Mouse (Mus musculus) intestine, embryonic 16.5 days (tissue): Measurements from ENCODE around the gene Prelid1. TPM values are rescaled to one million over a fixed set of nuclear protein-coding genes. Genes with fewer than 3 reads are reported as not detected.
A peak's percentile ranks its signal among the peaks of the same experiment; 100 is the strongest.

Source experiments
- ATAC-seq: fragments of 200-750 bp; cut with Nextera tagmentation; 2 replicates; pipeline ENCODE4 v1.8.0; 2017; ENCODE audit warnings: moderate TSS enrichment, moderate library complexity
- H3K27ac ChIP-seq: fragments of 300-500 bp; sonication (generic); 2 replicates; pipeline ENCODE4 v1.5.1; 2014; ENCODE audit warnings: mild to moderate bottlenecking, low read length
- H3K27me3 ChIP-seq: fragments of 300-500 bp; sonication (generic); replicated peaks from 2 replicates; pipeline ENCODE4 v1.6.1; 2014; ENCODE audit warnings: low read length, control low read depth, mixed read lengths; ENCODE audit not compliant: control insufficient read depth, insufficient read depth
- H3K36me3 ChIP-seq: fragments of 300-500 bp; sonication (generic); 2 replicates; pipeline ENCODE4 v1.6.1; 2014; ENCODE audit warnings: low read length, control low read depth; ENCODE audit not compliant: control insufficient read depth, insufficient read depth
- H3K4me1 ChIP-seq: fragments of 300-500 bp; sonication (generic); 2 replicates; pipeline ENCODE4 v1.6.1; 2014; ENCODE audit warnings: low read length, control low read depth, mixed read lengths; ENCODE audit not compliant: control insufficient read depth, insufficient read depth
- H3K4me2 ChIP-seq: fragments of 300-500 bp; sonication (generic); 2 replicates; pipeline ENCODE4 v1.6.1; 2014; ENCODE audit warnings: low read depth, low read length, control low read depth
- H3K4me3 ChIP-seq: fragments of 300-500 bp; sonication (generic); 2 replicates; pipeline ENCODE4 v1.5.1; 2014; ENCODE audit warnings: mild to moderate bottlenecking, low read length
- H3K9ac ChIP-seq: fragments of 300-500 bp; sonication (generic); 2 replicates; pipeline ENCODE4 v1.6.1; 2014; ENCODE audit warnings: low read depth, low read length
- H3K9me3 ChIP-seq: fragments of 300-500 bp; sonication (generic); 2 replicates; pipeline ENCODE4 v1.6.1; 2016; ENCODE audit warnings: low read length, control low read depth; ENCODE audit not compliant: control insufficient read depth
- WGBS: fragments of 180-500 bp; shearing (Covaris S2); extraction: QIAGEN DNeasy Blood & Tissue Kit; methylation state at CpG from one replicate; pipeline ENCODE4 v1.1.7; 2014; 5-methylcytosine and 5-hydroxymethylcytosine counted together
- polyA plus RNA-seq: library from polyadenylated mRNA; unstranded; fragments of >200 nt; fragmentation: Nextera tagmentation; extraction: Ambion mirVana; gene quantifications from 2 replicates; pipeline ENCODE4 v1.2.1, GENCODE M21; 2015

Prelid1 gene
- polyA plus RNA-seq, 1 experiment from 2014 or later, result 676 TPM

- Histone ChIP-seq H3K27ac (peak within 1 kb of the TSS; percentile 86), H3K4me2 (peak within 1 kb of the TSS; percentile 96), H3K9ac (peak within 1 kb of the TSS; percentile 78), H3K4me1 (peaks cover 35% of the 10 kb centered on the region), H3K36me3 (peaks cover 9% of the 10 kb centered on the region; the same call in 1 of the 2 replicates), H3K9me3 (no peaks in the 10 kb centered on the region), H3K4me3 (peak within 1 kb of the TSS; percentile 88), H3K27me3 (no peaks in the 10 kb centered on the region)
- peak; percentile 91 for ATAC-seq
- WGBS, result under 1% methylated on average over 82 of the region's 82 CpGs
Measured at GRCm38 (mm10) chr13:55329683-55330566, 9.6 kb downstream of the Prelid1 start, which contains the start of gene Mxd3. Gene Mxd3, minus strand, starts transcription at chr13:55329823.

DNA sequence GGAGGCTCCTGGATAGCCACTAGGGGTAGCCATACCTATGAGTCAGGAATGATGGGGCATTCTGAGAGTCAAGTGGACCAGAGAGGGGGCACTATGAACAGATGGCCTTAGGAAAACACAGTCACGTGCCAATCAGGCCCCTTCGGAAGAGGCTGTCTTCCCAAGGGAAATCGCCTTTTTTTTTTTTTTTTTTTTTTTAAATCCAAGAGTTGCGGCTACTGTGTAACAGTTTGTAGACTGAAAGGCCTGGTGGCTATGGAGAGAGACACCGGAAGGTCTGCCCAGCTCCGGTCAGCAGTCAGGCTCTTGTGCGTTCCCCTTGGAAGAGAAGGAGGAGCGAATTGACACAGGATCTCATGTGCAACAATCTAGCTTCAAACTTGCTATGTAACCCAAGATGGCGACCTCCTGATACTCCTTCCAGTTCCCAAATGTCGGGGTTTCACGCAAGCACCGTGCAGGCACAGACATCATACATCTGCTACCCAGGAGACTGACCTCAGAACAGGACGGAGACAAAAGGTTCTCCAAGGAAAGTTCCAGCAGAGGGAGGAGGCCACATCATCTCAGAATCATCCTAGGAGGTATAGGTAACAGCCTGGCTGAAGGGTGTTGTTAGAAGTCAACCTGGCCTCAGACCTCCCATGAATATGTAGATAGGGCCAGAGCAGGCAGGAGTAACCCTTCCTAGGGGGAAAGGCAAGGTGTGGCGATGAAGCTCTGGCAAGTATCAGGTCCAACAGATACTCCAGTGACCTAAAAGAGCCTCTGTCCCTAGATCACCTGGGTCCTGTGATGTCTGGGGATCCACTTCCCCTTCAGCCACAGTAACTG is 10.5 kb downstream of the Prelid1 start:
- Histone ChIP-seq H3K4me1 (peaks cover 32% of the 10 kb centered on the region), H3K36me3 (peaks cover 5% of the 10 kb centered on the region; the same call in 1 of the 2 replicates), H3K9ac (peak overlapping the region; percentile 78), H3K4me3 (peak overlapping the region; percentile 88), H3K4me2 (peak overlapping the region; percentile 96), H3K27ac (peak overlapping the region; percentile 86), H3K9me3 (no peaks in the 10 kb centered on the region), H3K27me3 (no peaks in the 10 kb centered on the region)
- no peak for ATAC-seq
- 52% methylated on average over 14 of the region's 14 CpGs for WGBS

- 85% methylated on average over 3 of the region's 3 CpGs for WGBS
- no peak overlapping the region for H3K4me3 ChIP-seq
Measured at GRCm38 (mm10) chr13:55332331-55332730, 12.0 kb downstream of the Prelid1 start.

DNA sequence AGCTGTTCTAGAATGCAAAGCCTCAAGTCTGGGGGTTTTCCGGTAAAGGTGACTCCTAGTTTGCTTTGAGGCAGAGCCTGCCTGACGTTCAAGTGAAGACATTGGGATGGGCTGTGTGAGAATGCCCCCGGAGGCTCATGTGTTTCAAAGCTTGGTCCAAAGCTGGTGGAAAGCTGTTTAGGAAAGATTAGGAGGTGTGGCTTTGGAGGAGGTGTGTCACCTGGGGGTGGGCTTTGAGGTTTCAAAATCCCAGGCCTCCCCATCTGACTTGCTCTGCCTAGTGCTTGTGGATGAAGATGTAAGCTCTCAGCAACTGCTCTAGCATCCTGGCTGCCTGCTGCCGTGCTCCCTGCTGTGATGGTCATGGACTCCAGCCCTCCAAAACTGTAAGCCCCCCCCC is 15.4 kb downstream of the Prelid1 start:
- H3K27ac ChIP-seq, result no peak overlapping the region
- H3K4me1 ChIP-seq, result no peaks in the 10 kb centered on the region
- H3K4me2 ChIP-seq, result no peak overlapping the region
- no peak for ATAC-seq
- H3K27me3 ChIP-seq, result no peaks in the 10 kb centered on the region
- WGBS, result 87% methylated on average over 4 of the region's 4 CpGs
- H3K9ac ChIP-seq, result no peak overlapping the region
- H3K9me3 ChIP-seq, result no peaks in the 10 kb centered on the region
- no peak overlapping the region for H3K4me3 ChIP-seq
- H3K36me3 ChIP-seq, result no peaks in the 10 kb centered on the region

More at GRCm38 (mm10) chr13:55332331-55332730, 12.0 kb downstream of the Prelid1 start:
- H3K4me2 ChIP-seq, result no peak overlapping the region
- peaks cover 23% of the 10 kb centered on the region for H3K4me1 ChIP-seq
- no peaks in the 10 kb centered on the region for H3K36me3 ChIP-seq
- H3K9me3 ChIP-seq, result no peaks in the 10 kb centered on the region
- H3K27me3 ChIP-seq, result no peaks in the 10 kb centered on the region
- no peak for ATAC-seq
- H3K9ac ChIP-seq, result no peak overlapping the region
- no peak overlapping the region for H3K27ac ChIP-seq

- H3K4me3 ChIP-seq, result no peak overlapping the region
- H3K27me3 ChIP-seq, result no peaks in the 10 kb centered on the region
- no peak overlapping the region for H3K4me2 ChIP-seq
- no peaks in the 10 kb centered on the region for H3K4me1 ChIP-seq
- no peak overlapping the region for H3K9ac ChIP-seq
- no peak overlapping the region for H3K27ac ChIP-seq
- no peaks in the 10 kb centered on the region for H3K9me3 ChIP-seq
- WGBS, result 71% methylated on average over 10 of the region's 10 CpGs
- no peak for ATAC-seq
- H3K36me3 ChIP-seq, result no peaks in the 10 kb centered on the region
Measured at GRCm38 (mm10) chr13:55337341-55337975, 17.2 kb downstream of the Prelid1 start.

GRCm38 (mm10) chr13:55338131-55339054 is 18.1 kb downstream of the Prelid1 start:
- no peak overlapping the region for H3K4me3 ChIP-seq
- no peaks in the 10 kb centered on the region for H3K27me3 ChIP-seq
- 57% methylated on average over 12 of the region's 12 CpGs for WGBS
- no peak overlapping the region for H3K4me2 ChIP-seq
- no peak overlapping the region for H3K27ac ChIP-seq
- H3K9ac ChIP-seq, result no peak overlapping the region
- H3K36me3 ChIP-seq, result no peaks in the 10 kb centered on the region
- H3K9me3 ChIP-seq, result no peaks in the 10 kb centered on the region
- no peaks in the 10 kb centered on the region for H3K4me1 ChIP-seq
- no peak for ATAC-seq

DNA sequence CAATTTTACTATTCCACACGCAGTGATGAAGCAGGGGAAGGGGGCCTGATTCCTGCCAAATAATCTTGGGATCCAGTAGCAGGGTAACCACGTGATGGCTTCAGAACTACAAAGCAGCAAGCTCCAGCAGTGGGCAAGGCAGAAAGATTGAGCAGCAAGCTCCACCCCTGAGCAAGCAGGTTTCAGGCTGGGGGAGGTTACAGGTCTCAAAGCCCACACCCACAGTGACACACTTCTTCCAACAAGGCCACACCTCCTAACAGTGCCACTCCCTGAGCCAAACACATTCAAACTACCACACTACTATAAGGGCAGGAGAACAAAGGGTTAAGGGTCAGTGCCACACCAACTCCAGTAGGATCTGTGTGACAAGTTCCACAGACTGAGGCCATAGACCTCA is 19.0 kb downstream of the Prelid1 start:
- peak; percentile 91 for ATAC-seq
- Histone ChIP-seq H3K36me3 (no peaks in the 10 kb centered on the region; the same call in 1 of the 2 replicates), H3K4me3 (no peak overlapping the region), H3K9ac (no peak overlapping the region), H3K4me1 (no peaks in the 10 kb centered on the region), H3K27me3 (no peaks in the 10 kb centered on the region), H3K4me2 (no peak overlapping the region), H3K9me3 (no peaks in the 10 kb centered on the region), H3K27ac (no peak overlapping the region)
- WGBS, result 42% methylated on average over 2 of the region's 2 CpGs

GRCm38 (mm10) chr13:55342469-55342868 is 22.2 kb downstream of the Prelid1 start:
- Histone ChIP-seq H3K4me2 (no peak overlapping the region), H3K4me3 (no peak overlapping the region), H3K4me1 (no peaks in the 10 kb centered on the region), H3K9me3 (no peaks in the 10 kb centered on the region), H3K27ac (no peak overlapping the region), H3K36me3 (peaks cover 19% of the 10 kb centered on the region), H3K27me3 (no peaks in the 10 kb centered on the region), H3K9ac (no peak overlapping the region)
- no peak for ATAC-seq
- WGBS, result 37% methylated on average over 11 of the region's 11 CpGs
